Mouse (Mus musculus) small intestine, adult 2 months (tissue): ENCODE results near the gene Rad51b.

ENCODE experiments used
- CTCF ChIP-seq: fragments of 200-500 bp; IDR thresholded peaks from 2 replicates; pipeline ENCODE4 v1.5.1; 2012; ENCODE audit warnings: low read depth, mild to moderate bottlenecking, control low read depth, inconsistent platforms, low read length, moderate library complexity, mixed read lengths; ENCODE audit not compliant: insufficient replicate concordance, insufficient read length; ENCODE audit errors: extremely low read depth
- POLR2A ChIP-seq: fragments of 200-500 bp; IDR thresholded peaks from 2 replicates; pipeline ENCODE4 v1.6.1; 2012; ENCODE audit warnings: low read depth, mild to moderate bottlenecking, control low read depth, inconsistent platforms, low read length, moderate library complexity

DNA sequence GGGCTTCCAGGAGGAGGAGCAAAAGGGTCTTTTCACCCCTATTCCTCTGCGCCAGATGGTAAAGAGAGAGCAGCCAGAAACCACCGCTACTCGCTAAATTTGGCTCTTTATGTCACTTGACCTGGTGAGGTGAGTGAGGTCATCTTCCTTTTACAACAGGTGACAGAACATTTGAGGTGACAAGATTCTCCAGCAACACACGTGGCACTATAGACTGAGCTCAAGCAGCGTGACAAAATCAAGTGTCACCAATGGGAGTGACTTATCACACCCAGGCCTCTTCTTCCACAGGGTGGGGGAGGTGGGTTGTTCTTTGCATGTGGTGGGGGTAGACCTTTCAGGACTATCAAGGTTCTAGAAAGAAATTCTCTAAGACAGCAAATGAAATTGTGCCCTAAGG, 543.4 kb downstream of the Rad51b start:
- TF ChIP-seq CTCF (no peak), POLR2A (no peak)
